Mouse (Mus musculus) ES-E14 (cell line): ENCODE measurements around the gene AU022252.

Experiments
- CHD2 ChIP-seq: IDR thresholded peaks from 2 replicates; pipeline ENCODE4 v1.6.1; 2014; ENCODE audit warnings: mild to moderate bottlenecking, low read depth, low read length, inconsistent platforms
- HCFC1 ChIP-seq: IDR thresholded peaks from 2 replicates; pipeline ENCODE4 v1.6.1; 2012; ENCODE audit warnings: low read length, inconsistent platforms, borderline replicate concordance; ENCODE audit not compliant: insufficient read depth
- MAFK ChIP-seq: IDR thresholded peaks from 2 replicates; pipeline ENCODE4 v1.6.1; 2014; ENCODE audit warnings: mild to moderate bottlenecking, low read depth, low read length, inconsistent platforms; ENCODE audit not compliant: insufficient read depth
- ZC3H11A ChIP-seq: IDR thresholded peaks from 2 replicates; pipeline ENCODE4 v1.6.1; 2012; ENCODE audit warnings: low read depth, mild to moderate bottlenecking, inconsistent platforms, low read length, borderline replicate concordance

DNA sequence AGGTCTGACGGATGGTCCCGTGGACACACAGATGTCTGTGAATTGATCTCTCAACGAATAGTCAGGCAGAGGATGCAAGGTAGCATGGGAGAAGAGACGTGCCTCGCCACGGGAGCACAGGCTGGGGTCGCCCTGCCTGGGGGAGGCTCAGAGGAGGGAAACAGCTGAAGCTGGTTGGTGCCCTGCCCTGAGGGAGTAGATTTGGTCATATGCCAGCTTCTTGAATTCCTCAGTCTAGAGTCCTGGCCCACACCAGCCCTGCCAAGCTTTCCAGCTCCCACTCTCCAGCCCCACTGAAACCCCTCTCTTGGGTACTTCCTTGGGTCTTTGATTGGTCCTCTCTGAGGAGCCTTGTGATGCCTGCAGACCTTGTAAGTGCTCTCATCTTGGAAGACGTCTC lies 15.8 kb downstream of the AU022252 start:
- TF ChIP-seq CHD2 = no peak
- TF ChIP-seq ZC3H11A = no peak
- TF ChIP-seq HCFC1 = no peak
- no peak for TF ChIP-seq MAFK
